21 mouse cellular contexts compared by ENCODE assay signal in genomic region chr15:8882880-8883539, GRCm38 (mm10).
DNase-seq lines count a peak whose midpoint lies in the region; TF ChIP-seq lines count a peak whose summit lies in the region.
"Had no signal": no experiment of that assay in that cellular context is flagged by ENCODE, and none has a peak within 500 bp of the region (broad histone marks: within the 10 kb centered on the region; RNA-seq: fewer than 3 reads in every experiment).

No protein-coding gene starts in this region.

- no peaks in the 10 kb centered on the region for H3K36me3 ChIP-seq in kidney, adult 2 months (ENCODE audit: control insufficient read depth, insufficient read depth, low read length)
- H3K36me3 ChIP-seq: embryonic facial prominence, embryonic 15.5 days; forebrain, embryonic 10.5 days; forebrain, embryonic 15.5 days; heart, embryonic 10.5 days; hindbrain, embryonic 13.5 days had no signal

- H3K4me3 ChIP-seq in kidney, adult 2 months (ENCODE audit: insufficient read depth, low read depth, low read length): no peak overlapping the region
- H3K4me3 ChIP-seq: embryonic facial prominence, embryonic 15.5 days; erythroblast, embryonic 14.5 days; forebrain, embryonic 10.5 days; forebrain, embryonic 15.5 days; heart, embryonic 10.5 days; hindbrain, embryonic 13.5 days had no signal

- H3K27me3 ChIP-seq in kidney, adult 2 months (replicated peaks; ENCODE audit: control insufficient read depth, insufficient read depth, low read length): no peaks in the 10 kb centered on the region
- H3K27me3 ChIP-seq: embryonic facial prominence, embryonic 15.5 days; forebrain, embryonic 15.5 days; hindbrain, embryonic 13.5 days had no signal

- WGBS in kidney, adult 2 months: 45% methylated on average over 9 of the region's 9 CpGs

- peak overlapping the region; percentile 16 for H3K27ac ChIP-seq in kidney, adult 2 months (ENCODE audit: insufficient read depth, low read depth, low read length)
- H3K27ac ChIP-seq: embryonic facial prominence, embryonic 15.5 days; forebrain, embryonic 10.5 days; forebrain, embryonic 15.5 days; heart, embryonic 10.5 days; hindbrain, embryonic 13.5 days; hindbrain, postnatal 0 days had no signal

- peak; percentile 63 for DNase-seq in kidney, adult 2 months
- DNase-seq in kidney, postnatal 25 days: no peak
- peak; percentile 18 for DNase-seq in kidney, postnatal 14 days
- DNase-seq in kidney, postnatal 4 days: no peak
- peak; percentile 62 for DNase-seq in Muller cell, postnatal 12 days (ENCODE audit: inconsistent ontology term)
- DNase-seq in brain, embryonic 14.5 days (ENCODE audit: low read depth): peak; percentile 44
- no peak for DNase-seq in spleen, adult 18-20 months
- DNase-seq: adrenal gland, postnatal 14 days; cerebellum, adult 18-20 months; cerebellum, adult 9-11 months; cerebellum, postnatal 36 days; gastrocnemius, postnatal 10 days; heart, adult 18-20 months; heart, postnatal 10 days had no signal

- TF ChIP-seq POLR2A in kidney, adult 2 months (IDR thresholded peaks at IDR 0.05; ENCODE audit: low read depth, low read length): no peak
- no peak for TF ChIP-seq POLR2A in brain, embryonic 14.5 days (IDR thresholded peaks at IDR 0.05; ENCODE audit: borderline replicate concordance, extremely low read depth, insufficient read depth, insufficient read length, poor library complexity, severe bottlenecking)

- 0 out of 2 replicates have a peak, but pooled peaks cover 6% of the 10 kb centered on the region for H3K4me1 ChIP-seq in kidney, adult 2 months (ENCODE audit: control insufficient read depth, insufficient read depth, low read length)
- H3K4me1 ChIP-seq: embryonic facial prominence, embryonic 15.5 days; heart, embryonic 10.5 days; hindbrain, embryonic 13.5 days had no signal

- no peak for TF ChIP-seq CTCF in kidney, adult 2 months (conservative IDR thresholded peaks at IDR 0.05; ENCODE audit: insufficient read depth, insufficient read length, low read depth, low read length)
- TF ChIP-seq CTCF in brain, embryonic 14.5 days (IDR thresholded peaks at IDR 0.05; ENCODE audit: borderline replicate concordance, extremely low read depth, insufficient read depth, insufficient read length): no peak

Comparison
In these comparisons a context has a peak if more than half of its experiments do, and no peak if none do; other contexts are left out.
1. DNase-seq: peak in kidney, adult 2 months (single experiment), kidney, postnatal 14 days (single experiment), Muller cell, postnatal 12 days (single experiment) and brain, embryonic 14.5 days (single experiment); none in kidney, postnatal 25 days (0 of 2), kidney, postnatal 4 days (0 of 2) and spleen, adult 18-20 months (0 of 2).